Mouse (Mus musculus): Measurements from ENCODE around the gene Grb2. TPM values are rescaled to one million over a fixed set of nuclear protein-coding genes. Genes with fewer than 3 reads are reported as not detected.

Grb2 gene
- polyA plus RNA-seq, 1 experiment from 2014 or later = 184 TPM

GRCm38 (mm10) chr11:115638498-115639409 is 69.6 kb downstream of the Grb2 start:
- Histone ChIP-seq H3K4me2 (no peak overlapping the region), H3K4me1 (replicated peaks) (no peaks in the 10 kb centered on the region), H3K27ac (no peak overlapping the region), H3K4me3 (no peak overlapping the region), H3K27me3 (no peaks in the 10 kb centered on the region), H3K9ac (no peak overlapping the region), H3K36me3 (peaks cover 10% of the 10 kb centered on the region), H3K9me3 (no peaks in the 10 kb centered on the region)
- 80% methylated on average over 5 of the region's 5 CpGs for WGBS
- no peak for ATAC-seq (ENCODE audit: low FRiP score)

GRCm38 (mm10) chr11:115636960-115637359 is 71.4 kb downstream of the Grb2 start:
- Histone ChIP-seq H3K27me3 (no peaks in the 10 kb centered on the region), H3K9ac (no peak overlapping the region), H3K9me3 (no peaks in the 10 kb centered on the region), H3K36me3 (no peaks in the 10 kb centered on the region), H3K27ac (no peak overlapping the region), H3K4me2 (no peak overlapping the region), H3K4me3 (no peak overlapping the region), H3K4me1 (replicated peaks) (no peaks in the 10 kb centered on the region)
- ATAC-seq (ENCODE audit: low FRiP score) = no peak
- WGBS = 81% methylated on average over 3 of the region's 3 CpGs

GRCm38 (mm10) chr11:115635484-115635883 is 72.9 kb downstream of the Grb2 start:
- H3K9ac ChIP-seq = no peak overlapping the region
- no peak for ATAC-seq (ENCODE audit: low FRiP score)
- no peak overlapping the region for H3K27ac ChIP-seq
- no peak overlapping the region for H3K4me3 ChIP-seq
- WGBS = 71% methylated on average over 8 of the region's 8 CpGs
- H3K27me3 ChIP-seq = no peaks in the 10 kb centered on the region
- H3K4me2 ChIP-seq = no peak overlapping the region
- H3K4me1 ChIP-seq (replicated peaks) = no peaks in the 10 kb centered on the region
- no peaks in the 10 kb centered on the region for H3K9me3 ChIP-seq
- H3K36me3 ChIP-seq = no peaks in the 10 kb centered on the region

DNA sequence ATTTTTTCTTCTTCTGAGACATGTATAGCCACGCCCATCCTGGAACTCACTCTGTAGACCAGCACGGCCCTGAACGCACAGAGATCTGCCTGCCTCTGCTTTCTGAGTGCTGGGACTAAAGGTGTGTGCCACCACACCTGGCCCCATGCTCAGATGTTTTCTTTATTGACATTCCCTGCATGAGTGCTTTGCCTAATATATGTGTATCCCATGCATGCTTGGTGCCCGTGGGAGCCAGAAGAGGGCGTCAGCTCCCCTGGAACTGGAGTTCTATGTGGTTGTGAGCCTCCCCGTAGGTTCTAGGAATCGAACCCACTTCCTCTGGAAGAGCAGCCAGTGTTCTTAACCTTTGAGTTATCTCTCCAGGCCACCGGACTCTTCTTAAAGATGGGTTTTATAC is 73.4 kb downstream of the Grb2 start:
- no peak overlapping the region for H3K9ac ChIP-seq
- H3K4me2 ChIP-seq = no peak overlapping the region
- no peaks in the 10 kb centered on the region for H3K9me3 ChIP-seq
- no peaks in the 10 kb centered on the region for H3K36me3 ChIP-seq
- no peaks in the 10 kb centered on the region for H3K27me3 ChIP-seq
- no peak for ATAC-seq (ENCODE audit: low FRiP score)
- no peaks in the 10 kb centered on the region for H3K4me1 ChIP-seq (replicated peaks)
- H3K4me3 ChIP-seq = no peak overlapping the region
- H3K27ac ChIP-seq = no peak overlapping the region
- WGBS = 94% methylated on average over 8 of the region's 8 CpGs

- Histone ChIP-seq H3K9ac (no peak overlapping the region), H3K36me3 (no peaks in the 10 kb centered on the region), H3K9me3 (no peaks in the 10 kb centered on the region), H3K4me1 (replicated peaks) (no peaks in the 10 kb centered on the region), H3K4me2 (no peak overlapping the region), H3K4me3 (no peak overlapping the region), H3K27ac (no peak overlapping the region), H3K27me3 (no peaks in the 10 kb centered on the region)
- WGBS = 79% methylated on average over 4 of the region's 4 CpGs
- no peak for ATAC-seq (ENCODE audit: low FRiP score)
These were observed 74.3 kb downstream of the Grb2 start for GRCm38 (mm10) chr11:115634109-115634508.

DNA sequence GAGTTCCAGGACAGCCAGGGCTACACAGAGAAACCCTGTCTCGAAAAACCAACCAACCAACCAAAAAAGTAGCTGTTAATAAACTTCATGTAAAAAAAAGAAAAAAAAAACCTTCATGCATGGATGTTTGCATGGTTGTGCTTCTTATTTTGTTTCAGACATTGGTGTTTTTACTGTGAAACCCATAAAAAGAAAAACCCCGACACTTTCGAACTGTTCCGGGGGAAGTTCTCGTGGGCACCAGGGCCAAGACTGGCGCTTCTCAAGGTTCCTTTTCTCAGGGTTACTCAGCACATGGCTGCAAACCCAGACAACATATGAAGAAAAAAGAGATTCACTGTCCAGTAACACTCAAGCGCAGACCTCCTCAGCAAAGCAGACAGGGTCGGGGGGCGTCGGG is 75.5 kb downstream of the Grb2 start:
- H3K9ac ChIP-seq = no peak overlapping the region
- no peaks in the 10 kb centered on the region for H3K27me3 ChIP-seq
- no peak for ATAC-seq (ENCODE audit: low FRiP score)
- H3K27ac ChIP-seq = no peak overlapping the region
- H3K4me2 ChIP-seq = no peak overlapping the region
- 0 out of 2 replicates have a peak, but pooled peaks cover 4% of the 10 kb centered on the region for H3K4me1 ChIP-seq (replicated peaks)
- H3K36me3 ChIP-seq = no peaks in the 10 kb centered on the region
- no peak overlapping the region for H3K4me3 ChIP-seq
- WGBS = 89% methylated on average over 10 of the region's 10 CpGs
- no peaks in the 10 kb centered on the region for H3K9me3 ChIP-seq

DNA sequence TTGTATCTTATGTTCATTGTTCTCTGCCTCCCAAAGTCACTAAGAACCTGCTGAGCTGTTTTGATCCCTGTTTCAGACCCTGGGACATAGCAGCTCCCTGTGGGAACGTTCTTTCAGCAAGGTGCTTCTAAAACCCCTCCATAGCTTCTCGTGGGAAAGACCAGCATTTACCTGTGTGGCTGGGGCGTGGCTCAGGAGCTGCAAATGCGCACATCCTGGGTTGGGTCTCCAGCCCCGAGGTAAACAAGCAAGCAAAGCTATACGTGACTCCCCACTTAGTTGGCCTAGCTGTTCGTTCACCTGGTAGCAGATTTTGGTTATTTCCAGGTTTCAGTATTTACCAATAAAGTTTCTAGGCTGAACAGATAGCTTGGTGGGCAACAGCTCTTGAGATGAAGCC is 76.2 kb downstream of the Grb2 start:
- H3K36me3 ChIP-seq = no peaks in the 10 kb centered on the region
- no peaks in the 10 kb centered on the region for H3K9me3 ChIP-seq
- no peaks in the 10 kb centered on the region for H3K27me3 ChIP-seq
- no peak overlapping the region for H3K4me2 ChIP-seq
- H3K9ac ChIP-seq = no peak overlapping the region
- WGBS = 83% methylated on average over 7 of the region's 7 CpGs
- peaks cover 7% of the 10 kb centered on the region for H3K4me1 ChIP-seq (replicated peaks)
- no peak overlapping the region for H3K27ac ChIP-seq
- ATAC-seq (ENCODE audit: low FRiP score) = no peak
- no peak overlapping the region for H3K4me3 ChIP-seq

- Histone ChIP-seq H3K4me1 (replicated peaks) (peaks cover 13% of the 10 kb centered on the region), H3K36me3 (no peaks in the 10 kb centered on the region), H3K9ac (no peak overlapping the region), H3K27ac (no peak overlapping the region), H3K9me3 (no peaks in the 10 kb centered on the region), H3K27me3 (no peaks in the 10 kb centered on the region), H3K4me3 (no peak overlapping the region), H3K4me2 (no peak overlapping the region)
- ATAC-seq (ENCODE audit: low FRiP score) = no peak
- WGBS = 16% methylated on average over 3 of the region's 3 CpGs
These were observed 76.9 kb downstream of the Grb2 start for GRCm38 (mm10) chr11:115631505-115631890.

DNA sequence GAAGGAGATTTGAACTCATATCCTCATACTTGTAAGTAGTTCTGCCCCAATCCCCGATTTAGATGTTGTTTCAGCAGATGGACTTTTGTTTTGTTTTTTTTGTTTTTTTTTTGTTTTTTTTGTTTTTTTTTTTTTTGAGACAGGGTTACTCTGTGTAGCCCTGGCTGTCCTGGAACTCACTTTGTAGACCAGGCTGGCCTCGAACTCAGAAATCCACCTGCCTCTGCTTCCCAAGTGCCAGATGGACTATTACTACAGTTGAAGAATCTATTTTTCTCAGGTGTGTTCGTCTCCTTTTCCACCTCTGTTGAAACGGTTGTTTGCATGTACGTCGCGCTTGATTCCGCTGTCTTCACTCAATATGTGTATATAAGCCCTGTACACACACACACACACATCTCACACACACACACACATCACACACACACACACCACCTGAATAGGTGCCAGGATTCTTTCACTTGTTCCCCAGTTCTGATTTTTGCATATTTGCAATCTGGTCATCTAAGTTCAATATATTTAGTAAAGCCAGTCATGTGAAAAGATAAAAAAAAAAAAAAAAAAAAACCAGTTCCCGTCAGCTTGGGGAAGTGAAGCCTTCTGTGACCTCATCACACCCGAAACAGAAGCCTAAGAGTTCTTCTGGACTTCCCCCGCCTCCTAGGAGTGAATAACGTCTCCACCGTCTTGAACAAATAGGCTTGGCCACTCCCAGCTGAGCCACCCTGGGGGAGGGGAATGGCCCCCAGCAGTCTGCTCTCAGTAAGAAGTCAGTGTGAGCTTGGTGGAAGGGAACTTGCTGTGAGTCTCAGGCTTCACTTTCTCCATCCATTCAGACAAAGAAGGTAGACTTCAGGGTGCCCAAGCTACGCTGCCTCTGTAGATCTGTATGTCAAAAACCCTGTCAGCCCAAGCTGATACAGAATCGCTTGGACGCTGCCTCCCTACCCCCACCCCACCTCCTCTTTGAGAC is 77.6 kb downstream of the Grb2 start:
- Histone ChIP-seq H3K27me3 (no peaks in the 10 kb centered on the region), H3K4me1 (replicated peaks) (peaks cover 17% of the 10 kb centered on the region)
- no peak for ATAC-seq (ENCODE audit: low FRiP score)

DNA sequence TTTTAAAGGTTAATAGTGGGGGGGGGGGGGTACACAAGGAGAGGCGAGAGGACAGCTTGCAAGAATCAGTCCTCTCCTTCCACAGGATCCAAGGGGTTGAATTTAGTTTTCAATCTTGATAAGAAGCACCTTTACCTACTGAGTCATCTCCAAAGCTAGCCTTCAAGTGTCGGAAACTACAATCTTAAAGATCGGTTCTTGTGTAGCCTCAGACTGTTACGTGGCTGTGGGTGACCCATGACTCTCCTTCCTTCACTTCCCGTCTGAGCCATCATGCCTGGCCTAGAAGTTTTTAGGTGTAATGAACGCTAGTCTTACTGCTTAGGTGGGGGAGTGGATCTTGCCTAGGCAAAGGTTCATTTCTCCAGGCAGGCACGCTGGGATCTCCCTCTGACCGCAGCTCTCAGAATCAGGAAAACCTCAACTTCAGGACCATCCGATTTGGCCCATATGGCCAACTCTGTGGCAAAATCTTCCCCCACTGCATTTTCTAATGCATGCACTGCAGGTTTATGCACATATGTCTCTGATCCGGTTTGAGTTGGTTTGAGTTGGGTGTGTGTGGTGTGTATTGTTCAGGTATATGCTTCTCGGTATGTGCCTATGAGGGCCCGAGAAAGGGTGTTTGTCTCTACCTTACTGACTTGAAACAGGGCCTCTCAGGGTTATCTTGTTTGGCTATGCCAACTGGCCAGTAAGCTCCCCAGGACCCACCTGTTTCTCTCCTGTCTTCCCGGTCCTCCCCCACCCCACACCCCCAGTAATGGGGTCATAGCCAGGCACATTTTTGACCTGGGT is 78.5 kb downstream of the Grb2 start:
- WGBS = 89% methylated on average over 13 of the region's 13 CpGs
- ATAC-seq (ENCODE audit: low FRiP score) = no peak
- H3K9ac ChIP-seq = no peak overlapping the region
- no peak overlapping the region for H3K4me3 ChIP-seq
- no peaks in the 10 kb centered on the region for H3K36me3 ChIP-seq
- no peak overlapping the region for H3K27ac ChIP-seq
- no peak overlapping the region for H3K4me2 ChIP-seq
- H3K27me3 ChIP-seq = no peaks in the 10 kb centered on the region
- no peaks in the 10 kb centered on the region for H3K9me3 ChIP-seq
- peaks cover 18% of the 10 kb centered on the region for H3K4me1 ChIP-seq (replicated peaks)

More for the DNA sequence above, 77.6 kb downstream of the Grb2 start:
- H3K36me3 ChIP-seq = no peaks in the 10 kb centered on the region
- no peak overlapping the region for H3K27ac ChIP-seq
- 53% methylated on average over 16 of the region's 16 CpGs for WGBS
- H3K9me3 ChIP-seq = no peaks in the 10 kb centered on the region
- H3K4me2 ChIP-seq = no peak overlapping the region
- H3K9ac ChIP-seq = no peak overlapping the region
- no peak overlapping the region for H3K4me3 ChIP-seq

- no peaks in the 10 kb centered on the region for H3K9me3 ChIP-seq
- H3K36me3 ChIP-seq = peaks cover 2% of the 10 kb centered on the region; the same call in 1 of the 2 replicates
- H3K4me3 ChIP-seq = peak overlapping the region; percentile 76
- 54% methylated on average over 13 of the region's 13 CpGs for WGBS
- peak overlapping the region; percentile 51 for H3K4me2 ChIP-seq
- no peak overlapping the region for H3K27ac ChIP-seq
- H3K4me1 ChIP-seq (replicated peaks) = peaks cover 18% of the 10 kb centered on the region
- ATAC-seq (ENCODE audit: low FRiP score) = peak; percentile 4; the same call in 1 of the 2 replicates
- H3K27me3 ChIP-seq = no peaks in the 10 kb centered on the region
- H3K9ac ChIP-seq = 0 out of 2 replicates have a peak overlapping the region, but pooled peaks have one; percentile 39
These were observed 79.8 kb downstream of the Grb2 start for GRCm38 (mm10) chr11:115628465-115629101.

Measured in hindbrain, embryonic 13.5 days (tissue).